Mouse (Mus musculus) CH12.LX (cell line): Measurements from ENCODE around the gene Ptprm. TPM values are rescaled to one million over a fixed set of nuclear protein-coding genes. Genes with fewer than 3 reads are reported as not detected.

Experiments
- DNase-seq: peaks from one replicate; pipeline ENCODE4 v3.0.0-alpha.2; 2013; ENCODE audit errors: extremely low read depth
- H3K27ac ChIP-seq: 2 replicates; pipeline ENCODE4 v1.5.1; 2012; ENCODE audit warnings: low read depth, mild to moderate bottlenecking, control low read depth, moderate library complexity; ENCODE audit not compliant: insufficient read depth
- H3K27me3 ChIP-seq: replicated peaks from 2 replicates; pipeline ENCODE3; 2012; ENCODE audit warnings: inconsistent platforms
- H3K36me3 ChIP-seq, 2 experiments: replicated peaks in 1 of 2; 2 replicates each; pipeline versions ENCODE3 to v1.6.1; 2012; ENCODE audit warnings: inconsistent platforms in 1 of 2, low read length in 1 of 2, mild to moderate bottlenecking in 1 of 2, mixed read lengths in 1 of 2, moderate library complexity in 1 of 2; ENCODE audit not compliant: control insufficient read depth in 1 of 2, insufficient read depth in 1 of 2
- H3K4me1 ChIP-seq, 2 experiments: 2 replicates each; pipeline ENCODE4 v1.6.1; 2012; ENCODE audit warnings: inconsistent platforms in 1 of 2, moderate library complexity in 1 of 2; ENCODE audit not compliant: insufficient read depth in 2 of 2, control insufficient read depth in 1 of 2
- H3K4me2 ChIP-seq: 2 replicates; pipeline ENCODE4 v1.6.1; 2012; ENCODE audit warnings: low read depth, mild to moderate bottlenecking, control low read depth; ENCODE audit not compliant: poor library complexity, insufficient read depth, severe bottlenecking
- H3K4me3 ChIP-seq, 3 experiments: fragments of 150-350 bp in 1 of 3; sonication (generic) in 1 of 3; replicated peaks in 1 of 3; 2 replicates each; pipeline versions ENCODE3 to v1.5.1; 2011 to 2012; ENCODE audit warnings: low read depth in 2 of 3, low read length in 2 of 3, mild to moderate bottlenecking in 2 of 3, moderate library complexity in 2 of 3, control low read depth in 1 of 3, improper control_type of control experiment in 1 of 3, inconsistent platforms in 1 of 3, mixed read lengths in 1 of 3; ENCODE audit not compliant: poor library complexity in 1 of 3
- H3K79me2 ChIP-seq: replicated peaks from 2 replicates; pipeline ENCODE4 v1.6.1; 2012; ENCODE audit warnings: mild to moderate bottlenecking, moderate library complexity; ENCODE audit not compliant: control insufficient read depth, poor library complexity, insufficient read depth, severe bottlenecking; ENCODE audit errors: extremely low read depth
- H3K9ac ChIP-seq: 2 replicates; pipeline ENCODE4 v1.6.1; 2012; ENCODE audit warnings: low read depth, mild to moderate bottlenecking, control low read depth, moderate library complexity; ENCODE audit not compliant: insufficient read depth
- H3K9me3 ChIP-seq: replicated peaks from 2 replicates; pipeline ENCODE3; 2012; ENCODE audit warnings: low read length, inconsistent platforms, mixed read lengths
- BHLHE40 ChIP-seq: IDR thresholded peaks from 2 replicates; pipeline ENCODE4 v1.6.1; 2011; ENCODE audit warnings: mild to moderate bottlenecking, low read depth, low read length, improper control_type of control experiment
- E2F4 ChIP-seq: IDR thresholded peaks from 2 replicates; pipeline ENCODE4 v1.6.1; 2011; ENCODE audit warnings: low read depth, low read length, improper control_type of control experiment; ENCODE audit not compliant: insufficient replicate concordance
- EP300 ChIP-seq: IDR thresholded peaks from 2 replicates; pipeline ENCODE4 v1.6.1; 2011; ENCODE audit warnings: low read length, improper control_type of control experiment
- GABPA ChIP-seq: IDR thresholded peaks from 2 replicates; pipeline ENCODE4 v1.6.1; 2012; ENCODE audit warnings: low read depth, low read length, improper control_type of control experiment, inconsistent platforms; ENCODE audit not compliant: insufficient replicate concordance
- HCFC1 ChIP-seq: IDR thresholded peaks from 2 replicates; pipeline ENCODE4 v1.6.1; 2012; ENCODE audit warnings: low read depth, mild to moderate bottlenecking, inconsistent platforms, low read length, improper control_type of control experiment
- KAT2A ChIP-seq: IDR thresholded peaks from 2 replicates; pipeline ENCODE4 v1.6.1; 2012; ENCODE audit warnings: low read length, improper control_type of control experiment, inconsistent platforms; ENCODE audit not compliant: insufficient replicate concordance
- MAFK ChIP-seq: IDR thresholded peaks from 2 replicates; pipeline ENCODE4 v1.6.1; 2011; ENCODE audit warnings: low read length, improper control_type of control experiment; ENCODE audit not compliant: insufficient replicate concordance
- MAX ChIP-seq: IDR thresholded peaks from 2 replicates; pipeline ENCODE4 v1.6.1; 2011; ENCODE audit warnings: low read length, improper control_type of control experiment
- MEF2A ChIP-seq: IDR thresholded peaks from 2 replicates; pipeline ENCODE4 v1.6.1; 2014; ENCODE audit warnings: low read depth, mild to moderate bottlenecking, inconsistent platforms, low read length, improper control_type of control experiment, borderline replicate concordance
- MXI1 ChIP-seq: IDR thresholded peaks from 2 replicates; pipeline ENCODE4 v1.6.1; 2011; ENCODE audit warnings: mild to moderate bottlenecking, low read depth, low read length, improper control_type of control experiment
- MYC ChIP-seq: IDR thresholded peaks from 2 replicates; pipeline ENCODE4 v1.6.1; 2011; ENCODE audit warnings: low read depth, mild to moderate bottlenecking, improper control_type of control experiment, low read length
- NRF1 ChIP-seq: IDR thresholded peaks from 2 replicates; pipeline ENCODE4 v1.6.1; 2014; ENCODE audit warnings: low read depth, mild to moderate bottlenecking, inconsistent platforms, low read length, improper control_type of control experiment, moderate library complexity
- POLR2A ChIP-seq: IDR thresholded peaks from 2 replicates; pipeline ENCODE4 v1.6.1; 2011; ENCODE audit warnings: low read depth, mild to moderate bottlenecking, improper control_type of control experiment, low read length
- POLR2AphosphoS2 ChIP-seq: IDR thresholded peaks from 2 replicates; pipeline ENCODE4 v1.6.1; 2011; ENCODE audit warnings: low read depth, low read length, improper control_type of control experiment
- SIN3A ChIP-seq: IDR thresholded peaks from 2 replicates; pipeline ENCODE4 v1.6.1; 2012; ENCODE audit warnings: low read length, improper control_type of control experiment, inconsistent platforms
- UBTF ChIP-seq: IDR thresholded peaks from 2 replicates; pipeline ENCODE4 v1.6.1; 2012; ENCODE audit warnings: low read depth, mild to moderate bottlenecking, inconsistent platforms, low read length, improper control_type of control experiment, moderate library complexity
- USF2 ChIP-seq: conservative IDR thresholded peaks from 2 replicates; pipeline ENCODE4 v1.6.1; 2011; ENCODE audit warnings: low read depth, low read length, improper control_type of control experiment
- ZNF384 ChIP-seq: IDR thresholded peaks from 2 replicates; pipeline ENCODE4 v1.6.1; 2012; ENCODE audit warnings: low read depth, low read length, improper control_type of control experiment, inconsistent platforms
- dilution Hi-C: fragments of 300-500 bp; cut with MboI; formaldehyde crosslinking; loops from 2 replicates; pipeline ENCODE4 v1.14.3; 2020; ENCODE audit warnings: low sequenced_read_pairs; ENCODE audit not compliant: extremely low pct_unique_long_range_greater_than_20kb, extremely low pct_ligation_motif_present
- in situ Hi-C: fragments of 300-500 bp; cut with MboI; formaldehyde crosslinking; loops from 3 replicates; pipeline ENCODE4 v1.14.3; 2019; ENCODE audit warnings: low sequenced_read_pairs, low pct_ligation_motif_present, low pct_unique_long_range_greater_than_20kb, mixed read lengths
- polyA plus RNA-seq: library from polyadenylated mRNA; unstranded; fragments of >175 nt; gene quantifications from 2 replicates; pipeline ENCODE4 v1.2.1, GENCODE M21; 2012; ENCODE audit warnings: low read depth; ENCODE audit not compliant: insufficient read length
- total RNA-seq, 2 experiments: library from RNA; depleted of rRNA; stranded (reverse); fragments of 300-350 nt in 1 of 2; fragments of >200 nt in 1 of 2; gene quantifications; 2 replicates each; pipeline ENCODE4 v1.2.3; 2012 to 2014

The Ptprm gene
- total and polyA plus RNA-seq, 3 experiments, result not detected

GRCm38 (mm10) chr17:66736450-66736849 is 617.8 kb downstream of the Ptprm start:
- DNase-seq, result no peak

GRCm38 (mm10) chr17:66733541-66733940 is 620.7 kb downstream of the Ptprm start:
- Histone ChIP-seq H3K36me3 (no peaks in the 10 kb centered on the region), H3K9ac (no peak overlapping the region), H3K27me3 (no peaks in the 10 kb centered on the region), H3K79me2 (no peaks in the 10 kb centered on the region), H3K27ac (no peak overlapping the region), H3K9me3 (peaks cover 75% of the 10 kb centered on the region), H3K4me1 (no peaks in the 10 kb centered on the region), H3K4me2 (no peak overlapping the region), H3K4me3 (no peak overlapping the region)
- in situ Hi-C loops, result no loop called here
- TF ChIP-seq MAFK (no peak), SIN3A (no peak), KAT2A (no peak)
- no peak for DNase-seq
- dilution Hi-C loops, result no loop called here

More at GRCm38 (mm10) chr17:66736450-66736849, 617.8 kb downstream of the Ptprm start:
- no peak overlapping the region for H3K4me2 ChIP-seq
- H3K27ac ChIP-seq, result no peak overlapping the region
- H3K9ac ChIP-seq, result no peak overlapping the region
- in situ Hi-C loops, result no loop called here
- peaks cover 68% of the 10 kb centered on the region for H3K9me3 ChIP-seq
- H3K36me3 ChIP-seq, result no peaks in the 10 kb centered on the region
- no peaks in the 10 kb centered on the region for H3K4me1 ChIP-seq
- dilution Hi-C loops, result no loop called here
- no peaks in the 10 kb centered on the region for H3K79me2 ChIP-seq
- H3K4me3 ChIP-seq, result no peak overlapping the region
- H3K27me3 ChIP-seq, result no peaks in the 10 kb centered on the region
- TF ChIP-seq BHLHE40, result no peak
- TF ChIP-seq POLR2AphosphoS2, result no peak
- TF ChIP-seq E2F4, result no peak
- TF ChIP-seq ZNF384, result no peak
- TF ChIP-seq, all 38 proteins: peak for 0

- no peak overlapping the region for H3K4me3 ChIP-seq
- TF ChIP-seq E2F4, result no peak
- TF ChIP-seq POLR2A, result no peak
- no peak for TF ChIP-seq MAFK
- TF ChIP-seq MXI1, result no peak
- no peak for TF ChIP-seq UBTF
- no peak for TF ChIP-seq POLR2AphosphoS2
- TF ChIP-seq NRF1, result no peak
- no peak for TF ChIP-seq HCFC1
- TF ChIP-seq MEF2A, result no peak
- no peak for TF ChIP-seq GABPA
- TF ChIP-seq SIN3A, result no peak
- no peak for TF ChIP-seq MYC
- TF ChIP-seq USF2, result no peak
- no peak for TF ChIP-seq EP300
- TF ChIP-seq MAX, result no peak
- no peak overlapping the region for H3K9ac ChIP-seq
- no peaks in the 10 kb centered on the region for H3K36me3 ChIP-seq
- no peak for DNase-seq
- in situ Hi-C loops, result no loop called here
- H3K79me2 ChIP-seq, result no peaks in the 10 kb centered on the region
- peaks cover 79% of the 10 kb centered on the region for H3K9me3 ChIP-seq
- H3K4me2 ChIP-seq, result no peak overlapping the region
- H3K27ac ChIP-seq, result no peak overlapping the region
- no peaks in the 10 kb centered on the region for H3K4me1 ChIP-seq
- H3K27me3 ChIP-seq, result no peaks in the 10 kb centered on the region
- dilution Hi-C loops, result no loop called here
These were observed 624.3 kb downstream of the Ptprm start for GRCm38 (mm10) chr17:66729979-66730378.
